Mouse (Mus musculus): ENCODE results near the gene Hist2h2bb.
"Not testable (repeated sequence)": the region's sequence is repeated elsewhere in the genome, so short reads cannot be mapped to it uniquely, and the experiment has no call there.

Gene Hist2h2bb

DNA sequence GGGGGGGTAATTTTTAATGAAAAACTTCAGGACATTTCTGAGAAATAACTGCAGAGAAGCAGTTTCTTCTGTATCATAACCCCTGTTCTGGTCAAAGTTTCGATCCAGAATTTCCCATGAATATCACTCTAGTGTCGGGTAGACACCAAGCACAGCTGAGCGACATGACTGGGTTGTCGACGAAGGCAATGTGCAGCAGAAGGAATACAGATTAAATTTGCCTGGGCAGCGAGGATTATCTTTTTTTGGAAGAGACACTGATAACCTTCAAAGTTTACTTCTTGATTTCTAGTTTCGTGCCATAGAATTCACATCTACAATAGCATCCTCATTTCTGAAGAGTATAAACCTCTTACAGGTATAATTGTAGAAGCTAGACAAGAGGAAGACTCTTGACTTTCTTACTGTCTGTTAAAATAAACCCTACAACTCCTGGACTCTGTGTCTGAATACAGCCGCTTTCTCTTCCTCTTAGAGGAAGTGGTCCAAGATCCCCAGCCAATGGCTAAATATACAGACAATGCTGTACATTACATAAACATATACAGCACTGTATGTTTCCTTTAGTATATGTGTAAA is 3.3 kb upstream of the Hist2h2bb start:
- DNase-seq = no peak

DNA sequence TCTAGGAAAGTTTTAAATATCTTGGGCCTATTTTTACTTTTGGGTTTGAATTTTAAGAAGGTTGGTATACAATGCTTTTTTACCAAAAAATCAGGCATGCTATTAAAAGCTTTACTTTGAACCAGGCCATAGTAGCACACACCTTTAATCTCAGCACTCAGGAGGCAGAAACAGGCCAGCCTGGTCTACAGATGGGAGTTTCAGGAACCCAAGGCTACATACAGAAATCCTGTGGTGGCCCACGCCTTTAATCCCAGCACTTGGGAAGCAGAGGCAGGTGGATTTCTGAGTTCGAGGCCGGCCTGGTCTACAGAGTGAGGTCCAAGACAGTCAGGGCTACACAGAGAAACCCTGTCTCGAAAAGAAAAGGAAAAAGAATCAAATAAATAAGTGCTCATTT is 2.0 kb upstream of the Hist2h2bb start:
- DNase-seq = no peak

DNA sequence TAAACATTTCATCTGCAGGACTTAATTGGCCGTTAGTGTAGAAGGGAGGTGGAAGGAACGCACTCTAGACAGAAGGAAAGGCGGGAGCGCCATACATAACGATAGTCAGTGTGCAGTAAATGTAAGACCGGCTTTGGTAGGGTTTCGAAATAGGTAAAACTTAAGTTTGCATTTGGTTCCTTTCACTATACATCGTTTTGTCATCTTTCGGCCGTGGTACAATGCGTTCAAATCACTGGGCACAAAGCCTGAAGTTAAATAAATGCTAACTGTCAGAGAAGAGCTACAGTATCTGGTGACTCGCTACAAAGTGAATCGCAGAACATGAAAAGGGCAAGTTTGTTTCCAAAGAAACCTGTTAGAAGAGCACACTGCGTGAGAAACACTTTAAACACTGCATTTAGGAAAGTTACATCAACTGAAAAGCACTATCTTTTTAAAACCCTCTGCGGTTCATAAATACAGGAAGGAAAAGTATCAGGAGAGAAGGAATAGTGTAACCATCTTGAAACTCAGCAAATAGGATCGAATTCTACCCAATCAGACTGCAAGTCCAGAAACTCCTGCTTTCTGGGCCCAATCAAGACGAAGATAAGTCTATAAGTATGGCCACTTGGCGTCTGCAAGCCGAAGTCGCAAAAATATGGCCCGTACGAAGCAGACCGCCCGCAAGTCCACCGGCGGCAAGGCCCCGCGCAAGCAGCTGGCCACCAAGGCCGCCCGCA is 1.3 kb upstream of the Hist2h2bb start, which contains the start of gene Hist2h3b:
Gene Hist2h3b, plus strand, starts transcription at position 604 of the 725 bp plus-strand sequence.
- DNase-seq = peak; percentile 87

DNA sequence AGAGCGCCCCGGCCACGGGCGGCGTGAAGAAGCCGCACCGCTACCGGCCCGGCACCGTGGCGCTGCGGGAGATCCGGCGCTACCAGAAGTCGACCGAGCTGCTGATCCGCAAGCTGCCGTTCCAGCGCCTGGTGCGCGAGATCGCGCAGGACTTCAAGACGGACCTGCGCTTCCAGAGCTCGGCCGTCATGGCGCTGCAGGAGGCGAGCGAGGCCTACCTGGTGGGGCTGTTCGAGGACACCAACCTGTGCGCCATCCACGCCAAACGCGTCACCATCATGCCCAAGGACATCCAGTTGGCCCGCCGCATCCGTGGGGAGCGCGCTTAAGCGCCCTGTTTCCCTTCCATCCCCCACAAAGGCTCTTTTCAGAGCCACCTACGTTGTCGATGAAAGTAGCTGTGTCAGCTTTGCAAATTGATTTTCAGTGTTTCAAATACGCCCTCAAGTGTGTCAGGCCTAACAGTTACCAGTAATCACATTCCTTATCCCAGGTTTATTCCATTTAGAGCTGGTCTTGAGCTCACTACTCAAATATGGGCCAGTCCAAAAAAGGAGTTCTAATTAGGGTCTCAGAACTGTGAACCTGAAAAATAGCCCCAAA is 675 bp upstream of the Hist2h2bb start:
- peak; percentile 43 for DNase-seq

DNA sequence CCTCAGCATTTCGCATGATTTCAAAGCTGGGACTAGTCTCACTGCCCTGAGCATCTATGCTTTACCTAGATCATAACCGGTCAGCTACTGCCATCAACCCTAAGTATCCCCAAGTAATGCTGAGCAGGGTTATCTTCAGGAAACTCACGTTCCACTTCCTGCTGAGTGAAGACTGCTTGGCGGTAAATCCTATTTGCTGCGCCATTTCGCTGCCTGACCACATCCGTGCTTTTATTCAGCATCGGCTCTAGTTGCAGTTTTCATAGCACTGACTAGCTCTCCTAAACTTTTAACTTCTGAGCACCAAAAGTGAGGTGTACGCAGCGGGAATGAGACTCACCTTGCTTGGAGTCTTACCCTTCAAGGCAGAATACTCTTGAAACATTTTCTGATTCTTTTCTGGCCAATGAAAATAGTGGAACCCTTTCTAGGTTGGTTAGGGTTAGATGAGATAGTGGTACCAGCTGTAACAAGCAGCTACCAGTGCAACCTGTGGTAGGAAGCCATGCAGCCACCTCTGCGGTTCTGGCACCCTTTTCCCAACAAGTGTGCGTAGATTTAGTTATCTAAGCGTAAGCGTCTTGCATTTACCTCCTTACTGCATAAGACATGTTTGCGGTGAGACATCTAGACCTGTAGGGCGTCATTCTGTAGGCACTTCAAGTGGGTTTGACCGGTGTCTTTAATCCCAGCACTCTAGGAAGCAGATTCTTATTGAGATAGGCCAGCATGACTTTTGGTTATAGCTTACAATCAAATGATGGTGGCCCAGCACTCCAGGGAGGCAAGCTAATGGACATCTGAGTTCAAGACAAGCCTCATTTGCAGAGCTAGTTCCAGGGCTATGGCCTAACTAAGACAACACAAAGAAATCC is 4.3 kb downstream of the Hist2h2bb start:
- DNase-seq = no peak

DNA sequence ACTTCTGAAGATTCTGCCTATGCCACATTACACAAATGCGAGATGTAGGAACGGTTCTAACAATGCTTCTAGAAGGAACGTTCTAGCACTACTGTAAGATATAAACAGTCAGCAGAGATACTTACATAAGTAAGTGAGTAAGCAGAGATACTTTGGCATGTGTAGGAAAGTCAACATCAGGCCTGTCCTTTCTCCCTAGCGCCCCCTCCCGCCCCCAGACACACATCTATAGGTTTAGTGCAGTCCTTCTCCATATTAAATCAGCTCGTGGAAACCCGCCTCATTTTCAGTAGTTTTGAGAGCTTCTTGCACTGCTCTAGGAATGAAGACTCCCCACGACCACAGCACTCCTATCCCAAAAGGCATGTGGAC is 7.9 kb downstream of the Hist2h2bb start:
- DNase-seq = no peak

DNA sequence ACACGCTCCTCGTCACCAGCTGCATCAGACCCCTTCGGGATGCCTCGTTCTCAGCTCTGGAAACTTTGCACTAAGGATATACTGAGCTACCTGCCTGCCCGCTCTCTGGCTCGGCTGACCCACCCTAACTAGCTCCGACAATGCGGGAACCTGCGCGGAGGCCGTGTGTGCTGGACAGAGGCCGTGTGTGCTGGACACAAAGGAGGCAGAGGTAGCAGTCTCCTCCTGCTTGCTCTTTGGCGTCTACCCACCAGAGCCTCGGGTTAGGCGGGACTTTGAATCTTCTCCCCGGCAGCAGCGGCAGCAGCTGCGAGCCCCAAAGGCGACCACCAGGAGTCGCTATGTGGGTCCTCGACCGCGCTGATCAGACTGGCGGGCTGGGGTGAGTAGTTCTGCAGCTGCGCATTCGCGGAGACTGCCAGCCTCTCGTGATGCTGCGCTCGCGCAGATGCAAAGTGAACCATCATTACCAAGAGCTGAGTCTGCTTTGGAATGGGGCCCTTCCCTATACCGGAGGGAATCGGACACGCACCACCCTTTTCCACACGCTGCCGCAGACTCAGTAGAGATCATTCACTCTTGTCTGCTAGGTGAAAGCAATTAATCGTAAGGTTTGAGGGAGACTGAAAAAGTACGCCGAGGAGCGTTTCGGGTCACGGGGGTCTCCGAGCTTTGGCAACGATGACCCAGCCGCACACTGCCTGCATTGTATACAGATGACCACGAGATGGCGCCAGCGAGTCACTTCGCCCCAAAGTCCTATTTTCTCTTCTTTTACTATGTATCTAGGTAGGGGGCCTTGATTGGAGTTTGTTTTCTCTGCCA is 8.5 kb downstream of the Hist2h2bb start:
- peak; percentile 96 for DNase-seq

DNA sequence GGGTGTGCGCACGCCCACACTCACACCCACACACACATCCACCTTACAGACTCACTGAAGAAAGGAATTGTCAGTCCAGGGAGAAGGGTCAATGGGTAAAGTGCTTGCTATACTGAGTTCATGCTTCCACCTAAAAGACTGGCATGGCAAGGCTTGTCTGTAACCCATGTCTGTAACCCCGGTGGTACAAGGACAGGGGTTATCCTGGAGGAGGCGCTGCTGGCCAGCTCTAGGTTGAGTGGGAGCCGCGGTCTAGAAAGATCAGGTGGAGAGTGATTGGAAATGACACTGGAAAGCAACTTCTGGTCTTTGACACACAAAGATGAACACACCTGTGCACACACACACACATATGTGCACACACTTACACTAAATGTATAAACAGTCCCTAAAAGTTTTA is 11.1 kb downstream of the Hist2h2bb start:
- DNase-seq = no peak

DNA sequence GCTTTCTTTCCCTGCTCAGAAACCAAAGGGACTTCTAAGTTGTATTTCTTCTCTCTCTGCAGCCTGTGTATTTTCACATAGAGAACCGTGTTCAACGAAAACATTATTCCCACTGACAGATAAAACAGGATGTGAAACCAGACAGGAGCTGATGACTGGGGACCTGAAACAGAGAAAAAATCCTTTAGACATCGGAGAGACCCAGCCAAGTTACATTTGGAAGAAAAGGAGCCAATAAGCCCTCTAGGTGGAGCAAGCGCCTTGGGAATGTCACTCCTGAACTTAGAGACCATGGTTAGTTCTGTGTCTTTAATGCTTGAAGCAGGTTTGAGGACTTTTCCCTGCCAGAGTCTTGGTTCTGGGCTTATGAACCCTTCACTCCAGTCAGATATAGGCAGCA is 14.9 kb downstream of the Hist2h2bb start:
- DNase-seq = peak; percentile 63

DNA sequence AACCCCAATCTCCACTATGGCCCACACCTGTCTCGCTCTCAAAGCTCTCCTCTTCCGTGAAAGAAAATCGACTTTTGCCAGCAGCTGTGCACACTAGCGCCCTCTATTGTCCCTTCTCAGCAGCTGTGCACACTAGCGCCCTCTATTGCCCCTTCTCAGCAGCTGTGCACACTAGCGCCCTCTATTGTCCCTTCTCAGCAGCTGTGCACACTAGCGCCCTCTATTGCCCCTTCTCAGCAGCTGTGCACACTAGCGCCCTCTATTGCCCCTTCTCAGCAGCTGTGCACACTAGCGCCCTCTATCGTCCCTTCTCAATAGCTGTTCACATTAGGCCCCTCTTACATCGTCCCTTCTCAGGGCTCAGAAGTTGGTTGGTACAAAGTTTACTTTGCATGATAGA is 17.8 kb downstream of the Hist2h2bb start:
- DNase-seq = not testable (repeated sequence)

DNA sequence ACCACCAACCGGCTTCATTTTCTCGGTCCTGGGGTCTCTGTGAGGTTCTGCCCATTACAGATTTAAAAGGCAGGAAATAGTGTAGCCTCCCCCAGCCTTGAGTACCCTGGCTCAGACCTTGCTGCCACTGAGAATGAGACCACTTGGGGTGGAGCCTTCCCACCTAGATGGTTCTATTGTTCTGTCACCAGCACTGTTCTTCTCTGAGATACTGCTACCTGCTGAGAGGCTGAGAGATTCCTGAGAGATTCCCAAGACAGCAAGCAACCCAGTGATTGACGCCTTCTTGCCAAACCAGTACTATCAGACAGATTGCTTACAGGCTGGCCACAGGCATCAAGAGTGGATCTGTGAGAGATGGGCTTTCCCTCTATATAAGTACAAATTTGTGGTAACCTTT is 19.6 kb downstream of the Hist2h2bb start:
- DNase-seq = no peak

DNA sequence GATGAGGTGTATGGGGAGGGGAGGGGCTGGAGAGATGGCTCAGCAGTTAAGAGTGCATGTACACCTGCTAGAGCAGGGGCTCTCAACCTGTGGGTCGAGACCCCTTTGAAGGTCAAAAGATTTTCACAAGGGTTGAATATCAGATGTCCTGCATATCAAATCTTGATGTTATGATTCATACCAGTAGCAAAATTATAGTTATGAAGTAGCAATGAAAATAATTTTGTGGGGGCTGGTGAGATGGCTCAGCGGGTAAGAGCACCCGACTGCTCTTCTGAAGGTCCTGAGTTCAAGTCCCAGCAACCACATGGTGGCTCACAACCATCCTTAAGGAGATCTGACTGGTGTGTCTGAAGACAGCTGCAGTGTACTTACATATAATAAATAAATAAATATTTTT is 21.2 kb downstream of the Hist2h2bb start:
- not testable (repeated sequence) for DNase-seq

DNA sequence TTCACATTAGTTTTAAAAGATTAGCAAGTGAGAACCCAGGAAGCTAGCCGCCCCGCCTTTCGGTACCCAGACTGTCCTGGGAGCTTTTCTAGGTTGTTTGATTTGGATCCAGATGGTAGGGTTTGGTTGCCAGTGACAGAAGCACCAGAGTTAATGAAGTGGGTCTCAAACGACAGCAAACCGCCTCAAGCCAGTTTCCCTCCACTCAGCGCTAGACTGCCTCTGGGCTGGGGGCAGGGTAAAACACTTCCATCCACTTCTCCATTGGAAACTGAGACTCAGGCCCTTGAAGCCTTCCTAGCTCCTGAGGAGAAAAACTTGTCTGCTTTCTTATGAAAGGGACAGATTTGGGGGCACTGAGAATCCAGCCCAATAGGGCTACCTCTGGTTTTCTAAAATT is 23.1 kb downstream of the Hist2h2bb start:
- DNase-seq = no peak

DNA sequence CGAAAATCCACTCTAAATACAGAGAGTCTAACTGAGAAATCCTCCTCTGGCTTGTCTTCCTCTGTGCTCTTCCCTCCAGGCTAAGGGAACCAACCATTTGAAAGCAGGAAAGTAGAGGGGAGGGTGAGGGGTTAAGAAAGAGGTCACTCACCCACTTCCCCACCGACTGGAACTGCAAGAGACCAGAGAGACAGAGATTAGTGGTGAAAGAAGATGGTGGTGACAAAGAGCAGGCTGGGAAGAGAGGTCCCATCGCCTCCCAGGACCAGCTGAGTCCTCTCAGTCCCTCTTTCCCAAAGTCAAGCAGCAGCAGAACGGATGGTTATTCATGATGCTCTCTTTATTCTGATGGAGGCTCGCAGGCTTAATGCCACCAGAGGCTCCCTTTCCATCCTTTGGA is 23.8 kb downstream of the Hist2h2bb start:
- DNase-seq = no peak

DNA sequence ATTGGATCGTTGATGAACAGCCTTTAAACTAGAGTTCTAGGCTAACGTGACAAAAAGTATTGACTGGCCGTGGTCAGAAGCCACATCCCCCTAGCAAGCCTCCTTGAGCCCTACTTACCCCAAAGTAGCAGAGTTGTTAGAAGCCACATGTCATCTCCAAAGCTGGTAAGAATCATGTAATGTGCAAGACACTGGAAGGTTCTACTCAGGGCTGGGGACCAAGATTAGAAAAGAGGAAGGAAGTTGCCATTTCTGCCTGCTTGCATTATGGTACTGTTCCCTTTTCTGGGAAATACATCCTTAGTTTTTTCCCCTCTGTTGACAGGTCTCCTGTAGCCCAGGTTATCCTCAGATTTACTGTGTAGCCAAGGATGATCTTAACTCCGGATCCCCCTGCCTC is 24.2 kb downstream of the Hist2h2bb start, which contains the start of gene Fcgr1:
Gene Fcgr1, minus strand, starts transcription at position 183 of the 400 bp plus-strand sequence.
- no peak for DNase-seq

DNA sequence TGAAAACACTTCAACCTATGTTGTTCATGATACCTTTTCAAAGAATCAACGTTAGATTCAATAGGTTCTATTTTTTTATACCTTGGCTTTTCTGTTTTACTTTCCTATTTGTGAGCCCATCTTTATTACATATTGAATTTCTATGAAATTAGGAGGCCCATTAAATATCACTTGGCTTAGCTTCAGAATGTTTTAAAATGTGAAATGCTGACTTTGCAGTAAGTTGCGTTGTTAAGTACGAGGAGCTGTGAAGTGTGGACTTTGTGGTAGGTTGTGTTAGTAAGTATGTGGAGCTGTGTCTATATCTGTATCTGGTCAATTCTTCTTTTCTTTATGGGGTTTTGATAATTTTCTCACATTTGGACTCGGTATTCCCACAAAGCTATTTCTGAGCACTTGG is 28.8 kb downstream of the Hist2h2bb start:
- DNase-seq = no peak

DNA sequence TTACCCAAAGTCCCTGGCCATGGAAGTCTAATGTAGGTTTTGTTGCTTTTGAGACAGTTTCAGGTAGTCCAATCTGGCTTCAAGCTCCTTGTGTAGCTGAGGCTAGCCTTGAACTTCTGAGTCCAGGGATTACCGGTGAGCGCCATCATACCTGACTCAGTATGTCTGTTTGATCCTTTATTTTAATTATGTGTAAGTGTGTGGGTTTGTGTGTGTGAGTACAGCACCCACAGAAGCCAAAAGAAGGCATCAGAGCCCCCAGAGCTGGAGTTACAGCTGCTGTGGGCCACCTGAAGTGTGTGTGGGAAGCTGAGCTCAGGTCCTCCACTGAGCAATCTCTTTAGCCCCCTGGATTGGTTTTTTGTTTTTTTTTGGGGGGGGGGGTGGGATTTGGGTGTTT is 30.0 kb downstream of the Hist2h2bb start:
- no peak for DNase-seq

DNA sequence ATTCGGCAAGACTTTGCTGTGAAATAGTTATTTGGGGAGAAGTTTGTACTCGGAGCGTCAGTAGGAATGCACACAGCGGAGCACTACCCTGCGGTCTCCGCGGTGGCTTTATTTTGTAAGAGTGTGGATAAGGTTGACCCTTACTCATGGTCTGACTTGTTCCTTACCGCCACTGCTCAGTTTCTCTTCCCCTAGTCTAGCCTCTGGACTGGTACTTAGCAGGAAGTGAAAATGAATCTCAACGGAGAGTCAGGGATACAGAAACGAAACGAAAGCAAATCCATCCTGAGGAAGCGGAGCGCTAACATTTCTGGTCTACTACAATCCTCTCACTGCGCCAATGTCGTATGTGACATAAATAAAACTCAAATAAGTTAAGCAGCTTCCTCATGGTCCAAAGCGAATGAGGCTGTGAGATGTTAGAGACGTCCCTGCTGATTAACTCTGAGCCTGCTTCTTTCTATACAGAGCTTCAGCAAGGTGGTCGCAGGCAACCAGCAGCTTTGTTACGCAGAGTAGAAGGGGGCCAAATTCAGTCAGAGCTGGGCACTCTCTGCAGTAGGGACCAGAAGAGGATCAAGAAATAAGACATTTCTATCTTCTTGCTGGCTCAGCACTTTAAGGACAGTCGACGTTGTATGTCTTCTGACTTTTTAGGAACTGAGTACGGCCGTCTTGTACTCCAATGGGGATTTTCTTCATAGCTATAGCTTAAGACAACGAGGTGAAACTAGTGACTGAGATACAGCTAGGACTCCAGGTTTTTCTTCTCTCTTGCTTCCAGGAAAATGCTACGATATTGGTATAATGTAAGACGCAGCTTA is 31.4 kb downstream of the Hist2h2bb start:
- peak; percentile 86 for DNase-seq

DNA sequence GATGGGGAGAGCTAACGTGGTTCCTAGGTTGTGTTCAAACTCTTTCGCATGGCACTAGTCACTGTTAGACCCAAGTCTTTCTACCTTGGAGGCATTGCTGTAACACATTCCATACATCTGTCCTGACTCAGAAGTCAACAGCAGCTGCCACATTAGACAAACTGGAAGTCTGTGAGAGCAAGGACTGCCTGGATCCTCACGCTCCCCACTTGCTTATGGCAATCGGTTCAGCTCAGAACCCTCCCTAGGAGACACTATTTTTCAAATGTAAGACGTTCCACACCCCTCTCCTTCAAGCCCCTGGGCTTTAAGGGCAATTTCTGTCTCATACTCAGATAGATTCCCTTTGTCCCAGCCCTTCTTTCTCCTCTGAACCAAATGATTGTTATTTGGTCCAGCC is 32.5 kb downstream of the Hist2h2bb start:
- no peak for DNase-seq

DNA sequence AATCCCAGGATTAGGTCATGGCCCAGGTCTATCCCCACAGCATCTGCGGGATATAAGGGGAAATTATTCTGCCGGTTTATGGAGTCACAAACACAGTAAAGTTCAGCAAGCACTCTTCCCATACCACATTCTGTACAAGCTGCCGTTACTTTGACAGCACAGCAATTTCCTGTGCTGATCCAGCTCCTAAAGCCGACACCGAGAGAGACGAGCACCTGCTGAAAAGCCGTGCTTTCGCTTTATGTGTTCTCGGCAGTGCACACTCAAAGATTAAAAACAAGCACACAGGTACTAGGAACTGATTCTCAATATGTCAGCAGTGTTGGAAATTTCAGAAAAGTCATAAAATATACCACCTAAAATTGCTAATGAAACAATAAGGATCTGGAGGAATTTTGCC is 37.0 kb downstream of the Hist2h2bb start:
- no peak for DNase-seq

DNA sequence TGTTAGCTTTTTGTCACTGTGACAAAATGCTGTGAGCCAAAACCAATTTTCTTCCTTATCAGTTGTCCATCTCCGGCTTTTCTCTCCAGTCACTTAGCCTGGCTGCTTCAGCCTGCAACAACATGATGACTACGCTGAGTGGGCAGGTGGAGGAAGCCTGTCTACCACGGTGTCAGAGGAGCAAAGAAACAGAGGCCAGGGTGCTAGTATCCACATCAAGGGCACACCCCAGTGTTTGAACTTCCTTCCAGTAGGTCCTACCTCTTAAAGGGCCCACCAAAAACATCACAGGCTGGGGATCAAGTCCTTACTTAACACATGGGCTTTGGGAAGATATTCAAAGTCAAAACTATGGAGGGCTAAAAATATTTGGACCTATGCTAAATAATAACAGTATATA is 39.9 kb downstream of the Hist2h2bb start:
- no peak for DNase-seq
